Mouse (Mus musculus): ENCODE measurements around the gene Prss54. TPM values are rescaled to one million over a fixed set of nuclear protein-coding genes. Genes with fewer than 3 reads are reported as not detected.

The Prss54 gene
- total and polyA plus RNA-seq, 3 experiments: 0.22 TPM; not detected in 2

- no peak overlapping the region for H3K4me3 ChIP-seq (ENCODE audit: low read depth, low read length)
- peaks cover 15% of the 10 kb centered on the region for H3K9me3 ChIP-seq (replicated peaks)
- no peaks in the 10 kb centered on the region for H3K27me3 ChIP-seq (ENCODE audit: insufficient read depth, low read length)
- no peak for ATAC-seq (ENCODE audit: extremely low read depth, insufficient number of reproducible peaks, low FRiP score, poor library complexity, severe bottlenecking)
- DNase-seq (ENCODE audit: low spot score): no peak
- H3K36me3 ChIP-seq (replicated peaks): no peaks in the 10 kb centered on the region
- H3K4me1 ChIP-seq (ENCODE audit: insufficient read depth, low read depth, low read length): peaks cover 52% of the 10 kb centered on the region
- TF ChIP-seq GATA1 (IDR thresholded peaks at IDR 0.05; ENCODE audit: borderline replicate concordance, low read length) (no peak), CTCF (IDR thresholded peaks at IDR 0.05; ENCODE audit: low read depth, low read length) (no peak), POLR2AphosphoS5 (IDR thresholded peaks at IDR 0.05; ENCODE audit: insufficient replicate concordance, low read depth, low read length) (no peak), TAL1 (conservative IDR thresholded peaks at IDR 0.05; ENCODE audit: low read depth, low read length) (no peak), GATA2 (IDR thresholded peaks at IDR 0.05; ENCODE audit: borderline replicate concordance, low read depth, low read length) (no peak)
Measured at GRCm38 (mm10) chr8:95595131-95595530, 19.0 kb upstream of the Prss54 start.

DNA sequence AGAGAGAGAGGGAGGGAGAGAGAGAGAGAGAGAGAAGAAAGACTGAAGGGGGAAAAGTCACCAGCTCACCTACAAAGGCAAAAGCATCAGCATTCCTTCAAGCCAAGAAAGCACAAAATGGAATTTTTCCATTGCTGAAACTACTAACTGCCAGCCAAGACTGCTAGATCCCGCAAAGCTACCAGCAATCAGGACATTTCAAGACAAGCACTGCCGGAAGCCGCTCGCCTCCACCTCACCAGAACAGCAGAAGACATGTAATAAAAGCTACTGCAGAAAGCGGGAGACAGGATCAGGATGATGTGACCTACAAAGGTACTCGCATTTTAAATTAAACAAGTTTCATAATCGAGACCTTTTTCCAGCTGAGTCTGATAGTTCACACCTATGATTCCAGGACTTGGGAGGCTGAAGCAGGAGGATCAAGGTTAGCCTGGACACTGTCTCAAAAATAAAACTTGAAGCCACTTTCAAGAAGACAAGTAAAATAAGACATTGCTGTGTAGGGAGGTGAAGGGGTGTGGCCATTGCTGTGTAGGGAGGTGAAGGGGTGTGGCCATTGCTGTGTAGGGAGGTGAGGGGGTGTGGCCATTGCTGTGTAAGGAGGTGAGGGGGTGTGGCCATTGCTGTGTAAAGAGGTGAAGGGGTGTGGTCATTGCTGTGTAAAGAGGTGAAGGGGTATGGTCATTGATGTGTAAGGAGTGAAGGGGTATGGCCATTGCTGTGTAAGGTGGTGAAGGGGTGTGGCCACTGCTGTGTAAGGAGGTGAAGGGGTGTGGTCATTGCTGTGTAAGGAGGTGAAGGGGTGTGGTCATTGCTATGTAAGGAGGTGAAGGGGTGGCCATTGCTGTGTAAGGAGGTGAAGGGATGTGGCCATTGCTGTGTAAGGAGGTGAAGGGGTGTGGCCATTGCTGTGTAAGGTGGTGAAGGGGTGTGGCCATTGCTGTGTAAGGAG, 17.6 kb upstream of the Prss54 start:
- H3K4me1 ChIP-seq (ENCODE audit: insufficient read depth, low read depth, low read length): peaks cover 51% of the 10 kb centered on the region
- TF ChIP-seq GATA2 (IDR thresholded peaks at IDR 0.05; ENCODE audit: borderline replicate concordance, low read depth, low read length) (no peak), GATA1 (IDR thresholded peaks at IDR 0.05; ENCODE audit: borderline replicate concordance, low read length) (no peak), POLR2AphosphoS5 (IDR thresholded peaks at IDR 0.05; ENCODE audit: insufficient replicate concordance, low read depth, low read length) (no peak), TAL1 (conservative IDR thresholded peaks at IDR 0.05; ENCODE audit: low read depth, low read length) (no peak), CTCF (IDR thresholded peaks at IDR 0.05; ENCODE audit: low read depth, low read length) (no peak)
- no peak for DNase-seq (ENCODE audit: low spot score)
- H3K36me3 ChIP-seq (replicated peaks): no peaks in the 10 kb centered on the region
- no peak overlapping the region; the same call in 1 of the 2 replicates for H3K4me3 ChIP-seq (ENCODE audit: low read depth, low read length)
- ATAC-seq (ENCODE audit: extremely low read depth, insufficient number of reproducible peaks, low FRiP score, poor library complexity, severe bottlenecking): peak; percentile 56
- H3K27me3 ChIP-seq (ENCODE audit: insufficient read depth, low read length): no peaks in the 10 kb centered on the region
- H3K9me3 ChIP-seq (replicated peaks): peaks cover 17% of the 10 kb centered on the region

GRCm38 (mm10) chr8:95592131-95592780, 16.1 kb upstream of the Prss54 start:
- TF ChIP-seq GATA2 (IDR thresholded peaks at IDR 0.05; ENCODE audit: borderline replicate concordance, low read depth, low read length): no peak
- peak; percentile 42 for TF ChIP-seq TAL1 (conservative IDR thresholded peaks at IDR 0.05; ENCODE audit: low read depth, low read length)
- TF ChIP-seq POLR2AphosphoS5 (IDR thresholded peaks at IDR 0.05; ENCODE audit: insufficient replicate concordance, low read depth, low read length): no peak
- no peak overlapping the region; the same call in 1 of the 2 replicates for H3K4me3 ChIP-seq (ENCODE audit: low read depth, low read length)
- ATAC-seq (ENCODE audit: extremely low read depth, insufficient number of reproducible peaks, low FRiP score, poor library complexity, severe bottlenecking): peak; percentile 71
- H3K4me1 ChIP-seq (ENCODE audit: insufficient read depth, low read depth, low read length): peaks cover 51% of the 10 kb centered on the region
- no peaks in the 10 kb centered on the region for H3K27me3 ChIP-seq (ENCODE audit: insufficient read depth, low read length)
- H3K9me3 ChIP-seq (replicated peaks): peaks cover 22% of the 10 kb centered on the region
- no peaks in the 10 kb centered on the region for H3K36me3 ChIP-seq (replicated peaks)
- DNase-seq (ENCODE audit: low spot score): peak; percentile 26

DNA sequence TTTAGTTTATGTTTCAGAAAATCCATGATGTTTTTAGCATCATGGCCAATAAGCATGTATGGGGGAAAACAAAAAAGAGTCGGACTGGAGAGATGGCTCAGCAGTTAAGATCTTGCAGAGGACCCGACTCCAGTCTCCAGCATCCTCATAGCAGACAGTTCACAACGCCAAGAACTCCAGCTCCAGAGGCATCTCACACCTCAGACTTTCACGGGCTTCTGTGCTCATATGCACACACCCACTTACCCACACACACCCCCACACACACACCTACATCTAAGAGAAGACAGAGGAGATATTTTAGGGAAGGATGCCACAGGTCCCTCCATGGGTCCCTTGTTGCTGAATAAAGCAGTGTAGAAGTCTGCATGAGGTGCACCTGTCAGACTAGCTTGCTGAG, 14.4 kb upstream of the Prss54 start:
- ATAC-seq (ENCODE audit: extremely low read depth, insufficient number of reproducible peaks, low FRiP score, poor library complexity, severe bottlenecking) (no peak), DNase-seq (ENCODE audit: low spot score) (no peak)
- Histone ChIP-seq H3K27me3 (ENCODE audit: insufficient read depth, low read length) (no peaks in the 10 kb centered on the region), H3K9me3 (replicated peaks) (peaks cover 22% of the 10 kb centered on the region), H3K4me1 (ENCODE audit: insufficient read depth, low read depth, low read length) (peaks cover 44% of the 10 kb centered on the region), H3K36me3 (replicated peaks) (no peaks in the 10 kb centered on the region), H3K4me3 (ENCODE audit: low read depth, low read length) (no peak overlapping the region)
- TF ChIP-seq GATA2 (IDR thresholded peaks at IDR 0.05; ENCODE audit: borderline replicate concordance, low read depth, low read length) (no peak), TAL1 (conservative IDR thresholded peaks at IDR 0.05; ENCODE audit: low read depth, low read length) (no peak), GATA1 (IDR thresholded peaks at IDR 0.05; ENCODE audit: borderline replicate concordance, low read length) (no peak), CTCF (IDR thresholded peaks at IDR 0.05; ENCODE audit: low read depth, low read length) (no peak), POLR2AphosphoS5 (IDR thresholded peaks at IDR 0.05; ENCODE audit: insufficient replicate concordance, low read depth, low read length) (no peak)

DNA sequence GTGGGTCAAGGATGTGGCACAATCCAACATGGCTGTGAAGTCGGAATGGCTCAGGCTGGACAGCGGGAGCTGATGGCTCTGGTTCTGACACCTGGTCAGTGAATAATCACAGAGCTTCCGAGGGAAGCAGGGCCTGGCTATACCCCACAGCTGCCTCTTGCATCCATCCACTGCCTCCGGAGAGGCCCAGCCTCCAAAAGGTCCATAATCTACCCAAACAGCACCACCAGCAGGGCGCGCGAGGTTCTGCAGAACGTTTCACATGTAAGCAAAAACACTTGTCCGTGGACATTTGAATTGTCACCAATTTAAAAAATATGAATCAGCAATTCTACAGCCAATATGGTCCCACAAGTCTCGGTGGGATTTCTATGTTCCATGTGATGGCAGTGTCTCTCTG, 13.1 kb upstream of the Prss54 start:
- Histone ChIP-seq H3K9me3 (replicated peaks) (peaks cover 22% of the 10 kb centered on the region), H3K36me3 (replicated peaks) (no peaks in the 10 kb centered on the region), H3K4me3 (ENCODE audit: low read depth, low read length) (no peak overlapping the region), H3K4me1 (ENCODE audit: insufficient read depth, low read depth, low read length) (peaks cover 36% of the 10 kb centered on the region), H3K27me3 (ENCODE audit: insufficient read depth, low read length) (no peaks in the 10 kb centered on the region)
- TF ChIP-seq TAL1 (conservative IDR thresholded peaks at IDR 0.05; ENCODE audit: low read depth, low read length): no peak
- TF ChIP-seq GATA2 (IDR thresholded peaks at IDR 0.05; ENCODE audit: borderline replicate concordance, low read depth, low read length): no peak
- TF ChIP-seq POLR2AphosphoS5 (IDR thresholded peaks at IDR 0.05; ENCODE audit: insufficient replicate concordance, low read depth, low read length): no peak
- TF ChIP-seq CTCF (IDR thresholded peaks at IDR 0.05; ENCODE audit: low read depth, low read length): no peak
- DNase-seq (ENCODE audit: low spot score) (no peak), ATAC-seq (ENCODE audit: extremely low read depth, insufficient number of reproducible peaks, low FRiP score, poor library complexity, severe bottlenecking) (no peak)

DNA sequence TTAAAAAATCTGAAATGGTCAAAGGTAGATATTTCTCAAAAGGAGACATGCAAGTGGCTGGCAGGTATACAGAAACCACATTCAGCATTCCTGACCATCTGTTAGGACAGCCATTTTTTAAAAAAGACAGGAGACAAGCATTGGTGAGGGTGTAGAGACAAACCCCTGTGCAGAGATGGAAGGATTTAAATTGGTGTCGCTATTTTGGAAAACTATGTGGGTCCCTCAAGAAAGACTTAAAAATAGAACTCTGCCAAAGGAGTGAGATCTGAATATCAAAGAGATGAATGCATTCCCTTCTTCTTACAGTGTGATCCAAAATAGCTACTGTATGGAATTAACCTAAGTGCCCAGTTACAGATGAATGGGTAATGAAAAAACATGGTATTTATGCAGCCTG, 11.2 kb upstream of the Prss54 start:
- Histone ChIP-seq H3K9me3 (replicated peaks) (peaks cover 17% of the 10 kb centered on the region), H3K4me3 (ENCODE audit: low read depth, low read length) (no peak overlapping the region), H3K4me1 (ENCODE audit: insufficient read depth, low read depth, low read length) (peaks cover 18% of the 10 kb centered on the region), H3K36me3 (replicated peaks) (no peaks in the 10 kb centered on the region), H3K27me3 (ENCODE audit: insufficient read depth, low read length) (peaks cover 2% of the 10 kb centered on the region; the same call in 1 of the 2 replicates)
- TF ChIP-seq GATA1 (IDR thresholded peaks at IDR 0.05; ENCODE audit: borderline replicate concordance, low read length): no peak
- TF ChIP-seq POLR2AphosphoS5 (IDR thresholded peaks at IDR 0.05; ENCODE audit: insufficient replicate concordance, low read depth, low read length): no peak
- no peak for TF ChIP-seq GATA2 (IDR thresholded peaks at IDR 0.05; ENCODE audit: borderline replicate concordance, low read depth, low read length)
- no peak for TF ChIP-seq TAL1 (conservative IDR thresholded peaks at IDR 0.05; ENCODE audit: low read depth, low read length)
- no peak for TF ChIP-seq CTCF (IDR thresholded peaks at IDR 0.05; ENCODE audit: low read depth, low read length)
- ATAC-seq (ENCODE audit: extremely low read depth, insufficient number of reproducible peaks, low FRiP score, poor library complexity, severe bottlenecking) (no peak), DNase-seq (ENCODE audit: low spot score) (no peak)
